Comparison of ENCODE assay signal across 21 mouse cellular contexts in genomic region chr11:53330325-53330724, GRCm38 (mm10). TPM values are rescaled to one million over a fixed set of nuclear protein-coding genes. Genes with fewer than 3 reads are reported as not detected.
A peak's percentile ranks its signal among the peaks of the same experiment; 100 is the strongest.
DNase-seq lines count a peak whose midpoint lies in the region; ATAC-seq lines count a peak whose summit lies in the region.
"Had no signal": no experiment of that assay in that cellular context is flagged by ENCODE, and none has a peak within 500 bp of the region (broad histone marks: within the 10 kb centered on the region; RNA-seq: fewer than 3 reads in every experiment).

No protein-coding gene starts in this region.

- peaks cover 2% of the 10 kb centered on the region; the same call in 1 of the 2 replicates for H3K4me1 ChIP-seq in forebrain, embryonic 14.5 days (ENCODE audit: control insufficient read depth, insufficient read depth, low read length)
- H3K4me1 ChIP-seq in heart, embryonic 12.5 days (replicated peaks): peaks cover 9% of the 10 kb centered on the region

- H3K4me2 ChIP-seq in forebrain, embryonic 14.5 days (ENCODE audit: low read length): no peak overlapping the region
- no peak overlapping the region for H3K4me2 ChIP-seq in heart, embryonic 12.5 days
- H3K4me2 ChIP-seq: embryonic facial prominence, embryonic 13.5 days; forebrain, embryonic 13.5 days; heart, embryonic 15.5 days; hindbrain, embryonic 14.5 days had no signal

- no peak overlapping the region for H3K9ac ChIP-seq in forebrain, embryonic 14.5 days (ENCODE audit: low read length)
- no peak overlapping the region for H3K9ac ChIP-seq in heart, embryonic 12.5 days
- H3K9ac ChIP-seq: embryonic facial prominence, embryonic 13.5 days; forebrain, embryonic 13.5 days; heart, embryonic 15.5 days; hindbrain, embryonic 14.5 days had no signal

- H3K9me3 ChIP-seq in forebrain, embryonic 14.5 days (replicated peaks; ENCODE audit: control insufficient read depth, low read length): no peaks in the 10 kb centered on the region
- no peaks in the 10 kb centered on the region for H3K9me3 ChIP-seq in heart, embryonic 12.5 days (replicated peaks)
- H3K9me3 ChIP-seq: embryonic facial prominence, embryonic 13.5 days; forebrain, embryonic 13.5 days; heart, embryonic 10.5 days; heart, embryonic 15.5 days had no signal

- WGBS in forebrain, embryonic 14.5 days: 94% methylated on average over 7 of the region's 7 CpGs
- 62% methylated on average over 7 of the region's 7 CpGs for WGBS in heart, embryonic 12.5 days

- H3K36me3 ChIP-seq in forebrain, embryonic 14.5 days (ENCODE audit: control insufficient read depth, insufficient read depth, low read length): peaks cover 56% of the 10 kb centered on the region
- peaks cover 62% of the 10 kb centered on the region for H3K36me3 ChIP-seq in heart, embryonic 12.5 days

- DNase-seq in CD4-positive helper T cell, adult 2 months (ENCODE audit: low read depth, low spot score): peak; percentile 75
- peak; percentile 42 for DNase-seq in MN1 (ENCODE audit: low spot score)
- DNase-seq in cerebellum, adult 18-20 months: no peak
- no peak for DNase-seq in forebrain, embryonic 14.5 days (ENCODE audit: low spot score)
- DNase-seq: adrenal gland, postnatal 14 days; B cell, adult 2 months; cerebellum, adult 11-12 months; cerebellum, adult 9-11 months; cerebellum, postnatal 36 days; gastrocnemius, adult 2 months; gastrocnemius, postnatal 25 days; heart, postnatal 14 days had no signal

- ATAC-seq in CD4-positive, CD25-positive, alpha-beta regulatory T cell, adult 4 months: peak; percentile 91
- peak; percentile 92 for ATAC-seq in inflammation-experienced regulatory T-cells, adult 6 months
- ATAC-seq in forebrain, embryonic 14.5 days: no peak
- ATAC-seq in erythroid progenitor cell, adult 5-6 weeks (replicated peaks; ENCODE audit: low FRiP score, poor library complexity, severe bottlenecking): no peak
- no peak for ATAC-seq in heart, embryonic 12.5 days (ENCODE audit: insufficient number of reproducible peaks, low FRiP score)
- ATAC-seq: forebrain, embryonic 13.5 days had no signal

- H3K27ac ChIP-seq in forebrain, embryonic 14.5 days (ENCODE audit: low read depth, low read length): no peak overlapping the region
- H3K27ac ChIP-seq in heart, embryonic 12.5 days (ENCODE audit: poor library complexity, severe bottlenecking): no peak overlapping the region
- H3K27ac ChIP-seq: embryonic facial prominence, embryonic 13.5 days; forebrain, embryonic 13.5 days; gastrocnemius, adult 2 months; heart, embryonic 10.5 days; heart, embryonic 15.5 days; hindbrain, embryonic 14.5 days had no signal

- H3K4me3 ChIP-seq in forebrain, embryonic 14.5 days (ENCODE audit: low read depth, low read length): no peak overlapping the region
- no peak overlapping the region for H3K4me3 ChIP-seq in heart, embryonic 12.5 days
- H3K4me3 ChIP-seq: embryonic facial prominence, embryonic 13.5 days; forebrain, embryonic 13.5 days; gastrocnemius, adult 2 months; heart, embryonic 10.5 days; heart, embryonic 15.5 days had no signal

- H3K27me3 ChIP-seq in forebrain, embryonic 14.5 days (replicated peaks; ENCODE audit: control insufficient read depth, insufficient read depth, low read length): no peaks in the 10 kb centered on the region
- no peaks in the 10 kb centered on the region for H3K27me3 ChIP-seq in heart, embryonic 12.5 days (replicated peaks)
- H3K27me3 ChIP-seq: embryonic facial prominence, embryonic 13.5 days; forebrain, embryonic 13.5 days; heart, embryonic 15.5 days had no signal

RNA-seq across cellular contexts. Expression of gene Zcchc10, which starts 5.8 kb away (rescaled TPM):
- 10 to 100 TPM; 24.3 to 28.4 TPM for polyA plus RNA-seq in CD4-positive, CD25-positive, alpha-beta regulatory T cell, adult 4 months (2017; shearing (Covaris generic))
- 10 to 100 TPM; 29.3 to 29.9 (median 29.4) TPM for polyA plus RNA-seq in inflammation-experienced regulatory T-cells, adult 6 months (2017; shearing (Covaris generic))
- 16.0 and 17.0 TPM in 2 replicates for polyA plus RNA-seq in forebrain, embryonic 14.5 days (2014; fragmentation: Nextera tagmentation; extraction: Ambion mirVana)
- 4.7 and 19.3 TPM in 2 replicates for total RNA-seq in erythroid progenitor cell, adult 5-6 weeks (2015; ENCODE audit: low replicate concordance)
- total RNA-seq in erythroid progenitor cell, adult 5-6 weeks (2017; ENCODE audit: low replicate concordance): 0.39 and 4.0 TPM in 2 replicates
- 14.0 and 16.5 TPM in 2 replicates for polyA plus RNA-seq in heart, embryonic 12.5 days (2016; fragmentation: Nextera tagmentation; extraction: Ambion mirVana)

RNA-seq across cellular contexts. Expression of gene Aff4, which starts 20.3 kb away (rescaled TPM):
- polyA plus RNA-seq in CD4-positive, CD25-positive, alpha-beta regulatory T cell, adult 4 months (2017; shearing (Covaris generic)): 10 to 100 TPM; 17.4 to 18.3 TPM
- 10 to 100 TPM; 11.3 to 18.2 (median 14.1) TPM for polyA plus RNA-seq in inflammation-experienced regulatory T-cells, adult 6 months (2017; shearing (Covaris generic))
- polyA plus RNA-seq in forebrain, embryonic 14.5 days (2014; fragmentation: Nextera tagmentation; extraction: Ambion mirVana): 69.4 and 79.4 TPM in 2 replicates
- 23.9 and 67.4 TPM in 2 replicates for total RNA-seq in erythroid progenitor cell, adult 5-6 weeks (2015; ENCODE audit: low replicate concordance)
- total RNA-seq in erythroid progenitor cell, adult 5-6 weeks (2017; ENCODE audit: low replicate concordance): 20.7 and 27.0 TPM in 2 replicates
- 53.0 and 53.9 TPM in 2 replicates for polyA plus RNA-seq in heart, embryonic 12.5 days (2016; fragmentation: Nextera tagmentation; extraction: Ambion mirVana)

RNA-seq across cellular contexts. Expression of gene Hspa4, which starts 30.1 kb away (rescaled TPM):
- 10 to 100 TPM; 21.1 to 37.6 TPM for polyA plus RNA-seq in CD4-positive, CD25-positive, alpha-beta regulatory T cell, adult 4 months (2017; shearing (Covaris generic))
- 10 to 100 TPM; 30.1 to 36.3 (median 35.3) TPM for polyA plus RNA-seq in inflammation-experienced regulatory T-cells, adult 6 months (2017; shearing (Covaris generic))
- polyA plus RNA-seq in forebrain, embryonic 14.5 days (2014; fragmentation: Nextera tagmentation; extraction: Ambion mirVana): 55.5 and 58.6 TPM in 2 replicates
- 36.5 and 48.7 TPM in 2 replicates for total RNA-seq in erythroid progenitor cell, adult 5-6 weeks (2015; ENCODE audit: low replicate concordance)
- total RNA-seq in erythroid progenitor cell, adult 5-6 weeks (2017; ENCODE audit: low replicate concordance): 101 and 152 TPM in 2 replicates
- 82.4 and 84.2 TPM in 2 replicates for polyA plus RNA-seq in heart, embryonic 12.5 days (2016; fragmentation: Nextera tagmentation; extraction: Ambion mirVana)

Comparison
In these comparisons a context has a peak if more than half of its experiments do, and no peak if none do; other contexts are left out.
1. DNase-seq: peak in CD4-positive helper T cell, adult 2 months (single experiment) and MN1 (single experiment); none in cerebellum, adult 18-20 months (0 of 2) and forebrain, embryonic 14.5 days (single experiment).
2. ATAC-seq: peak in CD4-positive, CD25-positive, alpha-beta regulatory T cell, adult 4 months (single experiment) and inflammation-experienced regulatory T-cells, adult 6 months (single experiment); none in forebrain, embryonic 14.5 days (single experiment), erythroid progenitor cell, adult 5-6 weeks (single experiment) and heart, embryonic 12.5 days (single experiment).